Mouse (Mus musculus) forebrain, embryonic 12.5 days (tissue): ENCODE results near the gene Zfp788. TPM values are rescaled to one million over a fixed set of nuclear protein-coding genes. Genes with fewer than 3 reads are reported as not detected.

Experiments
- polyA plus RNA-seq: library from polyadenylated mRNA; unstranded; fragments of >200 nt; fragmentation: Nextera tagmentation; extraction: Ambion mirVana; gene quantifications from 2 replicates; pipeline ENCODE4 v1.2.1, GENCODE M21; 2016

Zfp788 gene
- polyA plus RNA-seq, 1 experiment from 2014 or later, result 16.4 TPM

Other genes with a start within 250 kb of the Zfp788 start
- gene AI987944, start 239.8 kb upstream of the Zfp788 start, polyA plus RNA-seq, result 9.3 and 9.9 TPM in 2 replicates
- gene Vmn2r57, start 184.5 kb upstream of the Zfp788 start, polyA plus RNA-seq, result 0.06 and 0.23 TPM in 2 replicates
- not detected in 2 replicates for gene Gm20449, start 133.8 kb upstream of the Zfp788 start, polyA plus RNA-seq
- gene AW146154, start 133.3 kb upstream of the Zfp788 start, polyA plus RNA-seq, result 7.7 and 9.0 TPM in 2 replicates
- not detected in 2 replicates for gene Gm6871, start 59.5 kb upstream of the Zfp788 start, polyA plus RNA-seq
- 17.6 and 19.0 TPM in 2 replicates for gene 2610021A01Rik, start 34.0 kb upstream of the Zfp788 start, polyA plus RNA-seq
- gene Vmn2r58, start 239.5 kb downstream of the Zfp788 start, polyA plus RNA-seq, result not detected in 2 replicates